Mouse (Mus musculus) heart, embryonic 13.5 days (tissue): ENCODE measurements around the gene Bloc1s3. TPM values are rescaled to one million over a fixed set of nuclear protein-coding genes. Genes with fewer than 3 reads are reported as not detected.

Experiments
- ATAC-seq: fragments of 200-750 bp; cut with Nextera tagmentation; 2 replicates; pipeline ENCODE4 v1.8.0; 2017; ENCODE audit warnings: moderate TSS enrichment; ENCODE audit not compliant: insufficient number of reproducible peaks, low FRiP score, low TSS enrichment; ENCODE audit errors: extremely low read depth
- H3K27ac ChIP-seq: fragments of 300-500 bp; sonication (generic); replicated peaks from 2 replicates; pipeline ENCODE4 v1.5.1; 2015; ENCODE audit warnings: moderate library complexity, mild to moderate bottlenecking, inconsistent platforms
- H3K27me3 ChIP-seq: fragments of 300-500 bp; sonication (generic); replicated peaks from 2 replicates; pipeline ENCODE4 v1.6.1; 2015; ENCODE audit warnings: mild to moderate bottlenecking, inconsistent platforms
- H3K36me3 ChIP-seq: fragments of 300-500 bp; sonication (generic); 2 replicates; pipeline ENCODE4 v1.6.1; 2015; ENCODE audit warnings: mild to moderate bottlenecking, inconsistent platforms
- H3K4me1 ChIP-seq: fragments of 300-500 bp; sonication (generic); 2 replicates; pipeline ENCODE4 v1.6.1; 2015; ENCODE audit warnings: inconsistent platforms
- H3K4me2 ChIP-seq: fragments of 300-500 bp; sonication (generic); 2 replicates; pipeline ENCODE4 v1.6.1; 2015; ENCODE audit warnings: inconsistent platforms, mild to moderate bottlenecking, moderate library complexity
- H3K4me3 ChIP-seq: fragments of 300-500 bp; sonication (generic); 2 replicates; pipeline ENCODE4 v1.5.1; 2015; ENCODE audit warnings: moderate library complexity, mild to moderate bottlenecking, inconsistent platforms
- H3K9ac ChIP-seq: fragments of 300-500 bp; sonication (generic); 2 replicates; pipeline ENCODE4 v1.6.1; 2015; ENCODE audit warnings: inconsistent platforms, mild to moderate bottlenecking, moderate library complexity
- H3K9me3 ChIP-seq: fragments of 300-500 bp; sonication (generic); 2 replicates; pipeline ENCODE4 v1.6.1; 2016; ENCODE audit warnings: inconsistent platforms
- WGBS: fragments of 180-500 bp; shearing (Covaris S2); methylation state at CpG from one replicate; pipeline ENCODE4 v1.1.7; 2015; ENCODE audit warnings: mixed read lengths; 5-methylcytosine and 5-hydroxymethylcytosine counted together
- polyA plus RNA-seq: library from polyadenylated mRNA; unstranded; fragments of >200 nt; fragmentation: Nextera tagmentation; extraction: Ambion mirVana; gene quantifications from 2 replicates; pipeline ENCODE4 v1.2.1, GENCODE M21; 2015

The Bloc1s3 gene
- polyA plus RNA-seq, 1 experiment from 2014 or later: 1.5 TPM

DNA sequence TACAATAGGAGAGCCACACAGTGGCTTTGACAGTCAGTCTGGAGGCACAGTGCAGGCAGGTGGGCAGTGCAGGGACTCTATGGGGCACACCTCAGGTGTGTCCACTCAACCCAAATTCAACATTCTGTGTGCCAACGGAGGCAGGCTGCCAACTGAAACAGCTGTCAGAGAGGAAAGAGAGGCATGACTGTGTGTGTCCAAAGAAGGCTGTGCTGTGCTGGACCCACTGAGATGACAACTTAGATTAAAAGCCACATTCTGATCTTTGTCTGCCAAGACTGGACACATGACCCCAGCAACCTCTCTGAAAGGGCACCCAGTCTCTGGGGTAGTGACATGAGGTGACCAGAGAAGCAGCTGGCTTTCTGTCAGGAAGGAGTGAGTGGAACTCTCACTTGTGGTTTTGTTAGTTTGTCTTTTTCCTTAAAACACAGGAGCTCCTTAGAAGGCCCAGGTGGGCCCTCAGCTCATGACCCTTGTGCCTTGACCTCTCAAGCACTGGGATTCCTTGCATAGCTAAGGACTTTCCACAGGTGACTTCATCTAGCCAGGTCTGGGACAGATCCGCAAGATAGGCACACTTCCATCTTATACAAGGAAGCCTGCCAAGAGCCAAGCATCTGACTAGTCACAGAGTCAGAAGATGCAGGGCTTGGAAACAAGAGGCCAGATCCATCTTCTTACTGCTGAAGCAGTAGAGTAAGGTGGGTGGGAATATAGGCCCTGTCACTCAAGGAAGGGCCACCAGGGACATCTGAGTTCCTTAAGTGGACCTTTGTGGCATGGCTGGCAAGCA, 32.8 kb upstream of the Bloc1s3 start:
- H3K4me2 ChIP-seq: no peak overlapping the region
- H3K27ac ChIP-seq: no peak overlapping the region
- no peak overlapping the region; the same call in 1 of the 2 replicates for H3K9ac ChIP-seq
- 83% methylated on average over 2 of the region's 2 CpGs for WGBS
- no peak overlapping the region for H3K4me3 ChIP-seq
- H3K4me1 ChIP-seq: peaks cover 65% of the 10 kb centered on the region
- no peak for ATAC-seq
- no peaks in the 10 kb centered on the region for H3K27me3 ChIP-seq
- no peaks in the 10 kb centered on the region for H3K9me3 ChIP-seq
- 0 out of 2 replicates have a peak, but pooled peaks cover 2% of the 10 kb centered on the region for H3K36me3 ChIP-seq

DNA sequence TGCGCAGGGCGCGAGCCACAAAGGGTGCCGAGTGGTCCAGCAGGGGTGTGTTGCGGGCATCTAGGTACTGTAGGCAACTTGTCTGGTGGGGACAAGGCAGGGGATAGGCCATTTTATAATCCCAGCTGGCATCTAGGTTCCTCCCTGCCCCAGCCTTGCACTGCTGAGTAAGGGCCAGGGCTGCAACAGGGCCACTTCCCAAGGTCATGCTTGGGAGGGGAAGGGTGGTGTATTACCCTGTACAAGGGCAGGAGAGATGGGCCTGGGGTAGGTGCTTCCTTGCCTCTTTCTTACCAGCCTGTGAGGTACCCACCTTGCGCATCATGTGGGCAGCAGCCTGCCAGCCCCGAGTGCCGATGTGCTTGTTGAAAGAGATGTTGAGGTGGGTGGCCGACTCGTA, 26.5 kb upstream of the Bloc1s3 start:
- Histone ChIP-seq H3K9me3 (no peaks in the 10 kb centered on the region), H3K27me3 (no peaks in the 10 kb centered on the region), H3K4me2 (no peak overlapping the region), H3K36me3 (peaks cover 65% of the 10 kb centered on the region), H3K4me1 (peaks cover 23% of the 10 kb centered on the region), H3K27ac (no peak overlapping the region), H3K9ac (no peak overlapping the region), H3K4me3 (no peak overlapping the region)
- WGBS: 92% methylated on average over 10 of the region's 10 CpGs
- no peak for ATAC-seq

DNA sequence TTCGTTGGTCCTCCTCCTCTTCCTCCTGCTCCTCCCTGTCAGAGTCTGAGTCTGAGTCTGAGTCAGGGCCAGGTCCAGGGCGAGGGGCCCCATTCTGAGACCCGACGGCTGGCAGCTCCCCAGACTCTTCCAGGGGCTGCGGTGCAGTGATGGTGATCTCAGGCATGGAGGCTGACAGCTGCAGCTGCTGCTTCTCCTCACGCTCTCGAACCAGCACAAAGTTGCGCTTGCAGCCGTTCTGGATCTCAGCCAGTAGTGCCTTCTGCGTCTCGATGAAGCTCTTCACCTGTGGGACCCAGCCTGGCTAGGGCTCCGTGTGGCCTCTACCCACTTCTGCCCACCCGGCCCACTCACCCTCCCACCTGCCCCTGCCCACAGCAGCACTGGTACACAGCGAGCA, 24.1 kb upstream of the Bloc1s3 start:
- no peaks in the 10 kb centered on the region for H3K9me3 ChIP-seq
- peaks cover 77% of the 10 kb centered on the region for H3K36me3 ChIP-seq
- H3K4me2 ChIP-seq: no peak overlapping the region
- no peak overlapping the region for H3K9ac ChIP-seq
- WGBS: 85% methylated on average over 14 of the region's 14 CpGs
- H3K27me3 ChIP-seq: no peaks in the 10 kb centered on the region
- no peak overlapping the region for H3K27ac ChIP-seq
- H3K4me1 ChIP-seq: peaks cover 17% of the 10 kb centered on the region
- H3K4me3 ChIP-seq: no peak overlapping the region
- no peak for ATAC-seq

DNA sequence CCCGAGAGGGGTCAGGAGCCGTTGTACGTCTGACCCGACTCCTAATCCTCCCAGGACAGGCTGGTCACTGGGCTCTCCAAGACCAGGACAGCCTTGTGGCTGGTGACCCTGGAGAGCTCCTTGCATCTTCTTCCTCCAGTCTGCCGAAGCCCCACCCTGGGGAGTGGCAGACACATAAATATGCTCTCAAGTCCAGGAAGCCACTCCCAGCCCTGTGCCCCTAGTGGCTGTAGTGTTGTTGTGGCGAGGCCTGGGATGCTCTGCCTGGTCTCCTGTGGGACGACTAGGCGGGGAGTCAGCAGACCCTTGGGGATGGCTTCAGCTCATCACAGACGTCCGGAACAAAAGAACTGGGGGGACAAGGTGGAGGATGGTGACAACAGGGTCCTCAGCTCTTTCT, 22.9 kb upstream of the Bloc1s3 start:
- Histone ChIP-seq H3K9ac (no peak overlapping the region), H3K4me2 (no peak overlapping the region), H3K27ac (no peak overlapping the region), H3K9me3 (no peaks in the 10 kb centered on the region), H3K4me3 (no peak overlapping the region), H3K27me3 (peaks cover 6% of the 10 kb centered on the region; the same call in 1 of the 2 replicates), H3K36me3 (peaks cover 77% of the 10 kb centered on the region), H3K4me1 (peaks cover 5% of the 10 kb centered on the region)
- ATAC-seq: no peak
- 71% methylated on average over 10 of the region's 10 CpGs for WGBS

DNA sequence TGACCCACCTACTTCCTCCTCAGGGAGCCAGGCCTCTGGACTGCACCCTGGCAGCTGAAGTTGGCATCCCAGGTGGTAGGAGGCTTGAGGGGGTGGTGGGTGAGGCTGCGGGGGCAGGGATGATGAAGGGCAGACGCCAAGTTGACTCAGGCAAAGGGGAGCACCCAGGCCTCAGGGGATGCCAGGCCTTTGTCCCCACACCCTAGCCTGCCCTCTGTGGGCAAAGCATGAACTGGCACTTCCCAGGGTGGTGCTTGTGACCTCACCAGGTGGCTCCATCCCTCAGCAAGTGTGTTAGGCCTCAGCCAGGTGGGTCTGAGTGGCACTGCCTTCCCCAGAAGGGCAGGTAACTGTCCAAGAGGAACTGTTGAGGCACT, 16.9 kb upstream of the Bloc1s3 start:
- Histone ChIP-seq H3K9ac (no peak overlapping the region), H3K27me3 (peaks cover 62% of the 10 kb centered on the region), H3K4me3 (no peak overlapping the region), H3K4me1 (peaks cover 25% of the 10 kb centered on the region), H3K27ac (no peak overlapping the region), H3K4me2 (no peak overlapping the region), H3K36me3 (peaks cover 19% of the 10 kb centered on the region), H3K9me3 (no peaks in the 10 kb centered on the region)
- no peak for ATAC-seq
- WGBS: 83% methylated on average over 2 of the region's 2 CpGs

DNA sequence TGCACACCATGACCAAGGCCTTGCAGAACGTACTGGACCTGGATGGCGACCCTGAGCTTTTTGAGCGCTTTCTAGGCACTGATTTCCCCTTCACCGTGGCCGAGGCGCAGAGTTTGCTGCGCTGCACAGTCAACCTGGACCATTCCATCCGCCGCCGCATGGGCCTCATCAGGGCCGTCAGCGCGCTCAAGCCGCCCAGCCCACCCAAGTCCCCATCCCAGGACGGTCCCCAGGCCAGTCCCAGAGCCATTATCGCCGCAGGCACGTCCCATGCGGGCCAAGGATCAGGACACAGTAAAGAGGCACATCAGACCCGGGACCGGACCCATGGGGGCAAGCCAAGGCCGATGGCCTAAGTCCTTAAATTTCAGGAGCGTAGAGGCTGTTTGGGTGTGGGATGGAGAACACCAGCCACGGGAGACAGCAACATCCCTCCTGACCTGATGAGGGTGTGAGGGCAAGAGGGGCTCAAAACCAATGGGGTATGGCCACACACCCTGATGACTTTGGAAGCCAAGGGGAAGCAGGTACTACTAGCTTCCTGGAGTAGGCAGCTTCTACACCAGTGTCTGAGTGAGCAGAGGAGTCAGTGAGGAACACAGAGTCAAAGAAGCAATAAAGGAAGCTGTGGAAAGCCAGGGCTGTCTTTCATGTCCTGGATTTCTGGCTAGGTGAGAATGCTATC, 16.4 kb upstream of the Bloc1s3 start:
- peaks cover 68% of the 10 kb centered on the region for H3K27me3 ChIP-seq
- H3K36me3 ChIP-seq: peaks cover 14% of the 10 kb centered on the region
- H3K9me3 ChIP-seq: no peaks in the 10 kb centered on the region
- H3K4me3 ChIP-seq: peak overlapping the region; percentile 54
- peak overlapping the region; percentile 74 for H3K9ac ChIP-seq
- H3K27ac ChIP-seq: no peak overlapping the region
- H3K4me1 ChIP-seq: peaks cover 30% of the 10 kb centered on the region
- WGBS: 11% methylated on average over 24 of the region's 24 CpGs
- peak overlapping the region; percentile 87 for H3K4me2 ChIP-seq
- no peak for ATAC-seq

DNA sequence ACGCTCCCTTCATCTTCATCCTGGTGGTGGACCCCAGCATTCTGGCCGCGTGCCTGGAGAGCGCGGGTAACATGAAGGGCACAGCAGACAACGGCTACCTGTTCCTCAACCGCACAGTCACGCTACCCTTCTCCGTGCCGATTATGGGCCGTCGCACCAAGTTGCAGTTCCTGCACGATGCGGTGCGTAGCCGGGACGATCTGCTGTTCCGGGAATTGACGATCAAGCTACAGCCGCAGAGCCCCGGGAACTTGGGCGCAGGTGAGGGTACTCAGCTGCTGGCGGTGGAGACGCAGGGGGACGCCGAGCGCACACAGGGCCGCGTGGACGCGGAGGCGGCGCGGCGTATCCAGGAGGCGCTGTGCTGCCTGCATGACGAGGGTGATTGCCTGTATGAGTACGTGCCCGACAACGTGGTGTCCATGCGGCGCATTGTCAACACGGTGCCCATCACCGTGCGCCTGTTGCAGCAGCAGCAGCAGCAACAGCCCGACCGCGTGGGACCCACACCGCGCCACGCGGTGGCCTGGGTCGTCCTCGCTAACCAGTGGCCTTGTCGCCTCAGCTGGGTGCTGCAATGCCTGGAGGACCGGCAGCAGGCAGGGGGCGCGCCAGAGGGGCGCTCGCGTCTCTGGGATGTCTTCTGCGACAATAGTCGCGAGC, 15.7 kb upstream of the Bloc1s3 start:
- Histone ChIP-seq H3K4me3 (peak overlapping the region; percentile 54), H3K27me3 (peaks cover 75% of the 10 kb centered on the region), H3K36me3 (peaks cover 7% of the 10 kb centered on the region), H3K4me1 (peaks cover 31% of the 10 kb centered on the region), H3K27ac (no peak overlapping the region), H3K9me3 (no peaks in the 10 kb centered on the region), H3K4me2 (peak overlapping the region; percentile 87), H3K9ac (peak overlapping the region; percentile 74)
- ATAC-seq: no peak
- 2% methylated on average over 64 of the region's 64 CpGs for WGBS

DNA sequence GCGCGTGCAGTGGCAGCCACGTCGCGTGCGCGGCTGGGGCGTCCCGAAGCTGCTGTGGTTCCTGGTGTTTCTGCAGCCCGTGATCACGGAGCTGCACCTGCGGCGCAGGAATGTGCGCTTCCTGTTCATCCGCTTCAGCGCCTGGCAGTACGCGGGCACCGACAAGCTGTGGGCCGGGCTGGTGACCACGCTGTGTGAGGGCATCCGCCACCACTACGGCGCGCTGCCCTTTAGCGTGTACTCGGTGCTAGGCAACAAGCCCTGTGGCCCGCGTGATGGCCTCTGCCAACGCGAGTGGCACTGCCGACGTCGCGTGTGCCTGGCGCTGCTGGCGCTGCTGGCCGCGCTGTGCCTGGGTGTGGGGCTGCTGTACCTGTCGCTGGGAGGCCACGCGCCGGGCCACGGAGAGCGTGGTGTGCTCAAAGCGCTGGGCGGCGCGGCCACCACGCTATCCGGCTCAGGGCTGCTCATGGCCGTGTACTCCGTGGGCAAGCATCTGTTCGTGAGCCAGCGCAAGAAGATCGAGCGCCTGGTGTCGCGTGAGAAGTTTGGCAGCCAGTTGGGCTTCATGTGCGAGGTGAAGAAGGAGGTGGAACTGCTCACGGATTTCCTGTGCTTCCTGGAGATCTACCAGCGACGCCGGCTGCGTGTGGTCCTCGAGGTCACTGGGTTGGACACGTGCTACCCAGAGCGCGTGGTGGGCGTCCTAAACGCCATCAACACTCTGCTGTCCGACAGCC, 15.0 kb upstream of the Bloc1s3 start:
- Histone ChIP-seq H3K36me3 (no peaks in the 10 kb centered on the region), H3K27me3 (peaks cover 82% of the 10 kb centered on the region), H3K27ac (no peak overlapping the region), H3K4me2 (peak overlapping the region; percentile 87), H3K9ac (peak overlapping the region; percentile 74), H3K4me3 (peak overlapping the region; percentile 54), H3K9me3 (no peaks in the 10 kb centered on the region), H3K4me1 (peaks cover 31% of the 10 kb centered on the region)
- 12% methylated on average over 72 of the region's 72 CpGs for WGBS
- ATAC-seq: no peak

DNA sequence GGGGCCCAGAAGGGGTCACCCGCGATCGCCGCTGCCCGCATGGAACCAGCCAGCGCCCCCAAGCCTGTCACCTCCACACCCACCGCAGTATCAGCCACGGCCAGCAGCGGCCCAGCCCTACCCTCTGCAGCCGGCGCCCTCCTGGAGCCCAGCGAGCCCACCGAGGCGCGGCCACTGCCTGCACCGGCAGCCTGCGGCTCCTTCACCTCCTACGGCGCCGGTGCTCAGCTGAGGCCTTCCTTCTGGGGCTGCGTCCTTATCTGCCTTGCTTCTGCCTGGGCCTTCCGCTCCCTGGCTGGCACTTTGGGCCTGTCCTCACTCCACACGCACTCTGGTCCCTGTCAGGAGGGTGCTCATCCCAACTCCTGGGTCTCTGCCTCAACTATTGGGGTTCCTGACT, 11.9 kb upstream of the Bloc1s3 start:
- H3K4me3 ChIP-seq: peak overlapping the region; percentile 46
- WGBS: 5% methylated on average over 23 of the region's 23 CpGs
- H3K27me3 ChIP-seq: peaks cover 96% of the 10 kb centered on the region
- H3K4me2 ChIP-seq: peak overlapping the region; percentile 75
- peak overlapping the region; percentile 74 for H3K9ac ChIP-seq
- no peaks in the 10 kb centered on the region for H3K36me3 ChIP-seq
- ATAC-seq: no peak
- H3K27ac ChIP-seq: no peak overlapping the region
- no peaks in the 10 kb centered on the region for H3K9me3 ChIP-seq
- peaks cover 38% of the 10 kb centered on the region for H3K4me1 ChIP-seq

DNA sequence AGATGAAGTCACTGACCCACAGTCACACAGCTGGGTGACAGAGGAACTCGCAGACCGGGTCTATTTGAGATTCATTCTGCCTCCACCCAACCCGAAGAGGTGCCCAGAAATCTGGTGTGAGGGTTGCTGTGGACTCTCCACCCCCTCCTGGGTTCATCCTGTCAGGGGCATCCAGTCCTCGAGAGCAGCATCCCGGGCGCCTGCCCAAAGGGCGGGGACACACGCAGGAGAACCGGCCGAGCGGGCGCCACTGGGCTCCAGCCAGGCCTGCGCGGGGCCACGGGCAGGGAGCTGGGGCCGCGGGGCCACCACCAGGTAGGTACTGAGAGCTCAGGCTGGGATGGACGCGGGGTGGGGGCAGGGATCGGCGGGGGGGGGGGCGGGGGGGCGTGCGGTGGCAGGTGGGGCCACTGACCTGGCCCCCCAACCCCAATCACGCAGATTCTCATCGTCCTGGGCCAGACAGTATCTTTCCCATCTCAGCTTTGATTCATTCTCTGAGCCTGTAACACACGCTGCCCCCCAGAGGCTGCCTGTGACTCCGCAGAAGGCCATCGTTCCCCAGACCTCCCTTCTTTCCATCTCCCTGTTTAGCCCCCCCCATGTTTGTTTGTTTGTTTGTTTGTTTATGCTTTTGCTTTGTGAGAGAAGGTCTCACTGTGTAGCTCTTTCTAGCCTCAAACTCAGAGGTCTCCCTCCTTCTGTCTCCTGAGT, 9.6 kb upstream of the Bloc1s3 start, which contains the start of gene Nkpd1:
Gene Nkpd1 (plus strand): TSS at position 187 of the 714 bp plus-strand sequence.
- H3K4me3 ChIP-seq: peak within 1 kb of the TSS; percentile 14; the same call in 1 of the 2 replicates
- peaks cover 18% of the 10 kb centered on the region for H3K4me1 ChIP-seq
- H3K27me3 ChIP-seq: peaks cover 74% of the 10 kb centered on the region
- peak within 1 kb of the TSS; percentile 61 for H3K9ac ChIP-seq
- no peaks in the 10 kb centered on the region for H3K36me3 ChIP-seq
- no peak for ATAC-seq
- 3% methylated on average over 27 of the region's 29 CpGs for WGBS
- no peak within 1 kb of the TSS for H3K27ac ChIP-seq
- H3K4me2 ChIP-seq: peak within 1 kb of the TSS; percentile 58
- no peaks in the 10 kb centered on the region for H3K9me3 ChIP-seq
